Mouse (Mus musculus) midbrain, postnatal 0 days (tissue): ENCODE data around the gene Tmem145. TPM values are rescaled to one million over a fixed set of nuclear protein-coding genes. Genes with fewer than 3 reads are reported as not detected.

Experiments used
- ATAC-seq: fragments of 200-750 bp; cut with Nextera tagmentation; 2 replicates; pipeline ENCODE4 v1.8.0; 2017; ENCODE audit warnings: moderate number of reproducible peaks, mild to moderate bottlenecking, moderate TSS enrichment, moderate library complexity; ENCODE audit not compliant: low FRiP score
- DNase-seq: peaks from one replicate; pipeline ENCODE4 v3.0.0-alpha.2; 2015; ENCODE audit warnings: low spot score
- H3K27ac ChIP-seq: fragments of 300-500 bp; sonication (generic); 2 replicates; pipeline ENCODE4 v1.5.1; 2014; ENCODE audit warnings: low read depth, mild to moderate bottlenecking, low read length, mixed read lengths
- H3K27me3 ChIP-seq: fragments of 300-500 bp; sonication (generic); 2 replicates; pipeline ENCODE4 v1.6.1; 2014; ENCODE audit warnings: low read length, control low read depth, mixed read lengths; ENCODE audit not compliant: insufficient read depth
- H3K36me3 ChIP-seq: fragments of 300-500 bp; sonication (generic); 2 replicates; pipeline ENCODE4 v1.6.1; 2014; ENCODE audit warnings: low read length, control low read depth, mixed read lengths; ENCODE audit not compliant: insufficient read depth
- H3K4me1 ChIP-seq: fragments of 300-500 bp; sonication (generic); 2 replicates; pipeline ENCODE4 v1.6.1; 2014; ENCODE audit warnings: mild to moderate bottlenecking, control low read depth, antibody characterized with exemption, low read length, mixed read lengths; ENCODE audit not compliant: insufficient read depth
- H3K4me2 ChIP-seq: fragments of 300-500 bp; sonication (generic); 2 replicates; pipeline ENCODE4 v1.6.1; 2014; ENCODE audit warnings: low read depth, mild to moderate bottlenecking, low read length, mixed read lengths; ENCODE audit not compliant: poor library complexity, severe bottlenecking
- H3K4me3 ChIP-seq: fragments of 300-500 bp; sonication (generic); 2 replicates; pipeline ENCODE4 v1.5.1; 2014; ENCODE audit warnings: low read depth, mild to moderate bottlenecking, low read length, moderate library complexity
- H3K9ac ChIP-seq: fragments of 300-500 bp; sonication (generic); replicated peaks from 2 replicates; pipeline ENCODE4 v1.6.1; 2014; ENCODE audit warnings: mild to moderate bottlenecking, low read length, moderate library complexity, mixed read lengths; ENCODE audit not compliant: poor library complexity, severe bottlenecking
- H3K9me3 ChIP-seq: fragments of 300-500 bp; sonication (generic); 2 replicates; pipeline ENCODE4 v1.6.1; 2016; ENCODE audit warnings: low read length, control low read depth
- CTCF ChIP-seq: IDR thresholded peaks from 2 replicates; pipeline ENCODE4 v1.5.1; 2016; ENCODE audit warnings: antibody characterized with exemption, mild to moderate bottlenecking
- WGBS: fragments of 180-500 bp; shearing (Covaris S2); extraction: QIAGEN DNeasy Blood & Tissue Kit; methylation state at CpG from one replicate; pipeline ENCODE4 v1.1.7; 2014; 5-methylcytosine and 5-hydroxymethylcytosine counted together
- polyA plus RNA-seq: library from polyadenylated mRNA; unstranded; fragments of >200 nt; fragmentation: Nextera tagmentation; extraction: Ambion mirVana; gene quantifications from 2 replicates; pipeline ENCODE4 v1.2.1, GENCODE M21; 2015
- total RNA-seq: library from RNA; depleted of rRNA; stranded (reverse); fragments of >200 nt; gene quantifications from 2 replicates; pipeline ENCODE4 v1.2.3, GENCODE M21; 2014

The Tmem145 gene
- total and polyA plus RNA-seq, 2 experiments from 2014 or later: 105 to 143 TPM

- ATAC-seq (peak; percentile 91), DNase-seq (peak; percentile 100)
- 0% methylated on average over 29 of the region's 29 CpGs for WGBS
- H3K4me1 ChIP-seq: peaks cover 6% of the 10 kb centered on the region; the same call in 1 of the 2 replicates
- H3K9me3 ChIP-seq: no peaks in the 10 kb centered on the region
- peak within 1 kb of the TSS; percentile 91 for H3K4me2 ChIP-seq
- H3K27me3 ChIP-seq: no peaks in the 10 kb centered on the region
- H3K9ac ChIP-seq: peak within 1 kb of the TSS; percentile 77
- H3K27ac ChIP-seq: peak within 1 kb of the TSS; percentile 96
- no peak for TF ChIP-seq CTCF
- peak within 1 kb of the TSS; percentile 72 for H3K4me3 ChIP-seq
- peaks cover 16% of the 10 kb centered on the region for H3K36me3 ChIP-seq
Observed at GRCm38 (mm10) chr7:25267301-25267750, 38.6 kb upstream of the Tmem145 start, which contains the start of gene Cic. TSS of gene Cic (plus strand) at chr7:25267704.

GRCm38 (mm10) chr7:25267751-25268463 lies 38.0 kb upstream of the Tmem145 start:
- peak overlapping the region; percentile 91 for H3K4me2 ChIP-seq
- WGBS: under 1% methylated on average over 33 of the region's 33 CpGs
- H3K4me3 ChIP-seq: peak overlapping the region; percentile 72
- H3K9ac ChIP-seq: peak overlapping the region; percentile 77
- DNase-seq: peak; percentile 100
- ATAC-seq: peak; percentile 96
- H3K36me3 ChIP-seq: peaks cover 21% of the 10 kb centered on the region
- no peaks in the 10 kb centered on the region for H3K27me3 ChIP-seq
- H3K4me1 ChIP-seq: peaks cover 6% of the 10 kb centered on the region; the same call in 1 of the 2 replicates
- TF ChIP-seq CTCF: no peak
- H3K9me3 ChIP-seq: no peaks in the 10 kb centered on the region
- H3K27ac ChIP-seq: peak overlapping the region; percentile 96

GRCm38 (mm10) chr7:25268588-25268987 lies 37.3 kb upstream of the Tmem145 start:
- H3K9me3 ChIP-seq: no peaks in the 10 kb centered on the region
- H3K4me3 ChIP-seq: peak overlapping the region; percentile 72
- peak overlapping the region; percentile 73 for H3K9ac ChIP-seq
- no peak for DNase-seq
- ATAC-seq: no peak
- no peak for TF ChIP-seq CTCF
- H3K27me3 ChIP-seq: no peaks in the 10 kb centered on the region
- H3K4me2 ChIP-seq: peak overlapping the region; percentile 91
- peaks cover 28% of the 10 kb centered on the region for H3K36me3 ChIP-seq
- H3K27ac ChIP-seq: peak overlapping the region; percentile 85
- WGBS: 5% methylated on average over 7 of the region's 7 CpGs
- H3K4me1 ChIP-seq: peaks cover 6% of the 10 kb centered on the region; the same call in 1 of the 2 replicates

- DNase-seq: no peak
- ATAC-seq: no peak
- peak overlapping the region; percentile 85 for H3K27ac ChIP-seq
- peaks cover 31% of the 10 kb centered on the region for H3K36me3 ChIP-seq
- 47% methylated on average over 4 of the region's 4 CpGs for WGBS
- H3K9ac ChIP-seq: peak overlapping the region; percentile 73
- H3K27me3 ChIP-seq: no peaks in the 10 kb centered on the region
- H3K4me1 ChIP-seq: peaks cover 6% of the 10 kb centered on the region; the same call in 1 of the 2 replicates
- H3K4me3 ChIP-seq: peak overlapping the region; percentile 72
- TF ChIP-seq CTCF: no peak
- peak overlapping the region; percentile 91 for H3K4me2 ChIP-seq
- no peaks in the 10 kb centered on the region for H3K9me3 ChIP-seq
Observed at GRCm38 (mm10) chr7:25269029-25269428, 36.9 kb upstream of the Tmem145 start.

GRCm38 (mm10) chr7:25269545-25270271 lies 36.2 kb upstream of the Tmem145 start:
- Histone ChIP-seq H3K27ac (no peak overlapping the region), H3K4me3 (peak overlapping the region; percentile 72; the same call in 1 of the 2 replicates)
- 78% methylated on average over 8 of the region's 8 CpGs for WGBS

More at GRCm38 (mm10) chr7:25269545-25270271, 36.2 kb upstream of the Tmem145 start:
- ATAC-seq: no peak
- Histone ChIP-seq H3K9ac (no peak overlapping the region), H3K27me3 (no peaks in the 10 kb centered on the region), H3K4me2 (peak overlapping the region; percentile 91), H3K4me1 (peaks cover 6% of the 10 kb centered on the region; the same call in 1 of the 2 replicates), H3K9me3 (no peaks in the 10 kb centered on the region), H3K36me3 (peaks cover 36% of the 10 kb centered on the region)
- DNase-seq: no peak
- no peak for TF ChIP-seq CTCF
